Mouse (Mus musculus) granulocyte monocyte progenitor cell, adult 5-6 weeks (primary cell): ENCODE measurements around the gene Utp3. TPM values are rescaled to one million over a fixed set of nuclear protein-coding genes. Genes with fewer than 3 reads are reported as not detected.

Experiments
- ATAC-seq: replicated peaks from 2 replicates; pipeline ENCODE4 v1.8.0; 2016; ENCODE audit warnings: mild to moderate bottlenecking, moderate TSS enrichment, inconsistent platforms; ENCODE audit not compliant: poor library complexity, severe bottlenecking
- total RNA-seq, 2 experiments: library from RNA; stranded (forward) in 1 of 2; stranded (reverse) in 1 of 2; fragments of 200-712, 200-1000 nt in 1 of 2; fragments of >200 nt in 1 of 2; fragmentation: Nextera tagmentation in 1 of 2; gene quantifications; 2 replicates each; pipeline ENCODE4 v1.2.3; 2014 to 2017

Utp3 gene
- total RNA-seq, 2 experiments from 2014 or later: 57.5 to 65.6 TPM

- no peak for ATAC-seq
Measured at GRCm38 (mm10) chr5:88566034-88566841, 12.0 kb downstream of the Utp3 start.

DNA sequence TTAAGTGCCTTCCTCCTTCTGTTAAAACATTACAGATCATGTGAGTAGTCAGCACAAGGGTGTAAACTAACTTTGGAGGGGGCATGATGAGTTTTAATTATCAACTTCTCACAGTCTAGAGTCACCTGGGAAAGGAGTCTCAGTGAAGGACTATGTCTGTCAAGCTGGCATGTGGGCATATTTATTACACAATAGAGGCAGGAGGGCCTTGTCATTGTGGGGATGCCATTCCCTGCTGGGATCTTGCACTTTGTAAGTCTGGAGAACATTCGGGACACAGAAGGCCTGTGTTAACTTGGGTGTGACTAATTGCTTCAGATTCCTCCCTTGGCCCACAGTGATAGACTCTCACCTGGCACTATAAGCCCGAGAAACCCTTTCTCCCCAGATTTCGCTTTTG lies 15.3 kb downstream of the Utp3 start:
- no peak for ATAC-seq

DNA sequence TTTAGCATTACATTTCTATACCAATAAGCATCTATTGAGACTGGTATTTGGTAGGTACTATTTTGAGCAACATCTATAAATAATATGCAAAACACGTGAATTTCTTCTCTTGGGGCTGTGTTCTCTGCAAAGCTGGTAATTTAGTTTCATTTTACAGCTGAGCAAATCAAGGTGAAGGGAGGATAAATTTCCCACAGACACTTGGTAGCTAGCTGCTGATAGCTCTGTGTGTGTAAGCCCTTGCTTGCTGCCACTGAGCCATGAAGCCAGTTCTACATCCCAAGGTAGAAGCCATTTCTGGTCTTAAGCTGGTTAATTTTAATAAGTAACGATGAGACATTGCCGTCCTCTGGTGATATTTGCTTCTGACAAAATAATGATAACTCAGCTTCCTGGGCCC lies 20.6 kb downstream of the Utp3 start:
- ATAC-seq: no peak

GRCm38 (mm10) chr5:88575506-88576338 lies 21.5 kb downstream of the Utp3 start:
- ATAC-seq: no peak

GRCm38 (mm10) chr5:88580681-88581080 lies 26.4 kb downstream of the Utp3 start:
- ATAC-seq: peak; percentile 44

DNA sequence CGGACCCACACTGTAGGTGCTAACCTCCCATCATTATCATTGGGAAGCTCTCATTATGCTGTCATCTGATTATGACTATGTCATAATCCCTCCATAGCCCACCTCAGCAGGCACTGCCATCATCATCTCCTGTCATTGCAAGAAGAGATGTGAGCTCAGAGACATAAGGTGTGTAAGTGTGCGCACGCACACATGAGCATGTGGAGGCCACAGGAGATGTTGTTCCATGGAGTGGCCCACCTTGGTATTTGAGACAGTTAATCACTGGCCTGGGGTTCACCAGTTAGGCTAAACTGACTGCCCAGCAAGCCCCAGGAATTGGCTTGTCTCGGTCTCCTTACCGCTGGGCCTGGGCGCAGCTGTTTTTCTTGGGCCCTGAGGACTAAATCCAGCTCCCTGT lies 27.1 kb downstream of the Utp3 start:
- ATAC-seq: no peak

GRCm38 (mm10) chr5:88583271-88584031 lies 29.2 kb downstream of the Utp3 start:
- no peak for ATAC-seq

- no peak for ATAC-seq
Measured at GRCm38 (mm10) chr5:88584061-88584460, 29.8 kb downstream of the Utp3 start.

DNA sequence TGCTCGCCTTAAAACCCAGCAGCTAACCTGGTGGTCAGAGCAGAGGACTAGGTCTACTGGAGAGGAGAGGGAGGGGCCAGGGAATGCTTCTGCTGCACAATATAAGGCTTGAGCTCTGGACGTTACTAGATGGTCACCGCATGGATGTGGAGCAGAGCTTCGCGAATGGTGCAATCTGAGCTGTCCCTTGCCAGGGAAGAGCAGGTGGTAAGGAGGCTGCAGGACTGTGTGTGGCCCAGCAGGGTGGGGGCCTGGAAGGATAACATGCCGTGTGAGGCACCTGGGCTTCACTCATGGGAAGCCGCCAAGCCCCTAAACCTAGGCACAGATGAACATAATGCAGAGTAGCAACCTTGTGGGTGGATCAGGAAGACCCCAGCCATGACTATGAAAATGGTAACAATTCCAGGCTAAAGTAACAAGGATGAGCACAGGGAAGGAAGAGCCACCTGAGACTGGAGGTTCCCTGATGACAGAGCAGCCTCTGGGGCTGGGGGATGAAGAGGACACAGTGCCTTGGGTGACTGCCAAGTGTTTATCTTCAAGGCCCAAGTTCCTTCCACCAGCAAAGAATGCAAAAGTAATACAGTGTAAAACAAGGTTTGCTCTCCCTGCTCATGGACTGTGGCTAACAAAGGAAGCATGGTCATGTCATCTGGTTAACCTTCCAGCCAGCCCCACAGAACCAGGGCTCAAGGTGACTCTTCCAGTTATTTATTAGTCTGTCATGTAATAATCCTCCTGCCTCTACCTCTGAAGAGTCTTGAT lies 32.3 kb downstream of the Utp3 start:
- no peak for ATAC-seq

- ATAC-seq: peak; percentile 22; the same call in 1 of the 2 replicates
Measured at GRCm38 (mm10) chr5:88587211-88587934, 33.1 kb downstream of the Utp3 start.

- ATAC-seq: no peak
Measured at GRCm38 (mm10) chr5:88588481-88588880, 34.2 kb downstream of the Utp3 start.

GRCm38 (mm10) chr5:88593421-88594172 lies 39.3 kb downstream of the Utp3 start:
- ATAC-seq: no peak

DNA sequence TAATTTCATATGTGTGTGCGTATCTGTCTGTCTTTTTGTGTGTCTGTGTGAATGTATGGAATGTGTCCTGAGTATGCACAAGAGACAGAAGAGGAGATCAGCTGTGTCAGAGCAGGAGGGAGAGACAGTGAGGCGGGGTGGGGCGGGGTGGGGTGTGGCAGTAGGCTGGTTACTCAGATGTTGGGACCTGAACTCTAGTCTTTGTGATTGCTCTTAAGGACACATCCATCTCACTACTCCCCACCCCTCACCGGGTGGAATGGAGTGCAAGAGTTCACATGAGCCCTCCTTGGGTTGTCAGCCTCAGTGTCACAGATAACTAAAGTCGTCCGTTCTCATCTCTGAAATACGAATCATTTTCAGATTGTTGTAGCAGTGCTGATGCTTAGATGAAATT lies 39.9 kb downstream of the Utp3 start:
- no peak for ATAC-seq

- ATAC-seq: peak; percentile 89
Measured at GRCm38 (mm10) chr5:88595537-88596455, 41.5 kb downstream of the Utp3 start.

DNA sequence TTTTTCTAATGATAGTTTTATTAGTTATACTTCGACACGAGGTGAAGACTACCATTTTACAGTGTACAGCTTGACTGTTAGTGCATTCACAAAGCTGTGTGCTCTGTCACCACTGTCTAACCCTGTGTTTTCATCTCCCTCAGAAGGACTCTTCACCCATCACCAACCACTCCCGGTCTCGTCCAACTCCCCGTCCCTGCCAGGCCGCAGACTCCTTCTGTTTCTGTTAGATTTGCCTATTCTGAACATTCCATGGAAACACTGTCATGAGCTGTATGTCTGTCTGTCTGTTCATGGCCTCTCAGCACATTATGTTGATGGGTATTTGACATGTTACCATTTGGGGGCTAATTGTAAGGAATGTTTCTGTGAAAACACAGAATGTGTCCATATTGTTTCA lies 44.7 kb downstream of the Utp3 start:
- no peak for ATAC-seq

DNA sequence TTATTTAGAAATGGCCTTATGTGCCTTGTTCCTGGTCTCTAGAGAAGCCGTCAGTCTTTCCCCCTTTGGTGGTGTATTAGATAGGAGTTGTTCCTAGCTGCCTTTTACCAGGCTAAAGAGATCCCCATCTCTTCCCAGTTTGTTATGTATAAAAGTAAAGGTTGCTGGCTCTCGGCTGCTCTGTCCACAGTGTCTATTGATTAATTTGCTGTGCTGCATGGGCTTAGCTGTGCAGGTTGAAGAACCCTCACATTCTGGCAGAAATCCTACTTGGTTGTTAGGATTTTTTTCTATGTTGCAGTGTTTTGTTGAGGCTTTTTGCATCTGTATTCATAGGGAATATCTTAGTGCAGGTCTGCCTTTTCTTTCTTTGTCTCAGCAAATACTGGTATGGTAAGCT lies 47.8 kb downstream of the Utp3 start:
- no peak for ATAC-seq

- ATAC-seq: no peak
Measured at GRCm38 (mm10) chr5:88602713-88603112, 48.5 kb downstream of the Utp3 start.

- ATAC-seq: no peak
Measured at GRCm38 (mm10) chr5:88604046-88604445, 49.8 kb downstream of the Utp3 start.
